Mouse (Mus musculus) kidney, postnatal 0 days (tissue): ENCODE data around the gene Gm28053. TPM values are rescaled to one million over a fixed set of nuclear protein-coding genes. Genes with fewer than 3 reads are reported as not detected.
A peak's percentile ranks its signal among the peaks of the same experiment; 100 is the strongest.

ENCODE experiments used
- ATAC-seq: fragments of 200-750 bp; cut with Nextera tagmentation; replicated peaks from 2 replicates; pipeline ENCODE4 v1.8.0; 2017; ENCODE audit warnings: low read depth, moderate number of reproducible peaks, moderate TSS enrichment, moderate library complexity; ENCODE audit not compliant: low FRiP score
- DNase-seq: peaks from one replicate; pipeline ENCODE4 v3.0.0-alpha.2; 2016; ENCODE audit warnings: low spot score
- H3K27ac ChIP-seq: fragments of 300-500 bp; sonication (generic); 2 replicates; pipeline ENCODE4 v1.5.1; 2014; ENCODE audit warnings: mild to moderate bottlenecking
- H3K27me3 ChIP-seq: fragments of 300-500 bp; sonication (generic); 2 replicates; pipeline ENCODE4 v1.6.1; 2014; ENCODE audit warnings: low read length, mixed read lengths; ENCODE audit not compliant: insufficient read depth
- H3K36me3 ChIP-seq: fragments of 300-500 bp; sonication (generic); 2 replicates; pipeline ENCODE4 v1.6.1; 2014; ENCODE audit warnings: low read length, mixed read lengths; ENCODE audit not compliant: insufficient read depth
- H3K4me1 ChIP-seq: fragments of 300-500 bp; sonication (generic); replicated peaks from 2 replicates; pipeline ENCODE4 v1.6.1; 2014; ENCODE audit warnings: antibody characterized with exemption, low read length, mixed read lengths; ENCODE audit not compliant: insufficient read depth
- H3K4me2 ChIP-seq: fragments of 300-500 bp; sonication (generic); 2 replicates; pipeline ENCODE4 v1.6.1; 2014; ENCODE audit warnings: mild to moderate bottlenecking, low read length, moderate library complexity, mixed read lengths
- H3K4me3 ChIP-seq: fragments of 300-500 bp; sonication (generic); replicated peaks from 2 replicates; pipeline ENCODE4 v1.5.1; 2014; ENCODE audit warnings: low read depth, low read length
- H3K9ac ChIP-seq: fragments of 300-500 bp; sonication (generic); 2 replicates; pipeline ENCODE4 v1.6.1; 2014; ENCODE audit warnings: low read depth, low read length
- H3K9me3 ChIP-seq: fragments of 300-500 bp; sonication (generic); replicated peaks from 2 replicates; pipeline ENCODE4 v1.6.1; 2016; ENCODE audit warnings: low read length, inconsistent platforms, mixed read lengths
- CTCF ChIP-seq: IDR thresholded peaks from 2 replicates; pipeline ENCODE4 v1.5.1; 2016; ENCODE audit warnings: antibody characterized with exemption, low read depth, mild to moderate bottlenecking, moderate library complexity
- WGBS: fragments of 180-500 bp; shearing (Covaris S2); extraction: QIAGEN DNeasy Blood & Tissue Kit; methylation state at CpG from one replicate; pipeline ENCODE4 v1.1.7; 2014; 5-methylcytosine and 5-hydroxymethylcytosine counted together
- polyA plus RNA-seq: library from polyadenylated mRNA; unstranded; fragments of >200 nt; fragmentation: Nextera tagmentation; extraction: Ambion mirVana; gene quantifications from 2 replicates; pipeline ENCODE4 v1.2.1, GENCODE M21; 2015

Gm28053 gene
- polyA plus RNA-seq, 1 experiment from 2014 or later, result 2.7 TPM

- DNase-seq, result no peak
- no peak for TF ChIP-seq CTCF
- no peaks in the 10 kb centered on the region; the same call in 1 of the 2 replicates for H3K4me1 ChIP-seq
Observed at GRCm38 (mm10) chr6:48737688-48738087, 19.3 kb downstream of the Gm28053 start.

GRCm38 (mm10) chr6:48738961-48739779 lies 20.8 kb downstream of the Gm28053 start, which contains the start of gene Gimap1:
Gene Gimap1 (plus strand): TSS chr6:48739054.
- DNase-seq (peak; percentile 21), ATAC-seq (no peak)
- Histone ChIP-seq H3K9me3 (no peaks in the 10 kb centered on the region), H3K4me1 (peaks cover 4% of the 10 kb centered on the region; the same call in 1 of the 2 replicates), H3K27me3 (no peaks in the 10 kb centered on the region), H3K27ac (peak within 1 kb of the TSS; percentile 43), H3K4me2 (peak within 1 kb of the TSS; percentile 41), H3K4me3 (peak within 1 kb of the TSS; percentile 8), H3K36me3 (no peaks in the 10 kb centered on the region), H3K9ac (0 out of 2 replicates have a peak within 1 kb of the TSS, but pooled peaks have one; percentile 10)
- TF ChIP-seq CTCF, result no peak
- WGBS, result 71% methylated on average over 15 of the region's 15 CpGs

More at GRCm38 (mm10) chr6:48737688-48738087, 19.3 kb downstream of the Gm28053 start:
- 94% methylated on average over 5 of the region's 5 CpGs for WGBS
- no peaks in the 10 kb centered on the region for H3K9me3 ChIP-seq
- H3K27me3 ChIP-seq, result no peaks in the 10 kb centered on the region
- no peak overlapping the region for H3K27ac ChIP-seq
- no peak overlapping the region for H3K4me3 ChIP-seq
- H3K36me3 ChIP-seq, result no peaks in the 10 kb centered on the region
- H3K9ac ChIP-seq, result no peak overlapping the region
- no peak overlapping the region for H3K4me2 ChIP-seq
- ATAC-seq, result no peak

GRCm38 (mm10) chr6:48739780-48740055 lies 21.3 kb downstream of the Gm28053 start:
- no peak for TF ChIP-seq CTCF
- Histone ChIP-seq H3K4me3 (peak overlapping the region; percentile 8; the same call in 1 of the 2 replicates), H3K27me3 (no peaks in the 10 kb centered on the region), H3K4me1 (peaks cover 4% of the 10 kb centered on the region; the same call in 1 of the 2 replicates), H3K9me3 (no peaks in the 10 kb centered on the region), H3K4me2 (peak overlapping the region; percentile 41), H3K9ac (no peak overlapping the region), H3K36me3 (no peaks in the 10 kb centered on the region), H3K27ac (peak overlapping the region; percentile 6; the same call in 1 of the 2 replicates)
- 84% methylated on average over 3 of the region's 3 CpGs for WGBS
- no peak for ATAC-seq
- no peak for DNase-seq

GRCm38 (mm10) chr6:48740501-48741169 lies 22.2 kb downstream of the Gm28053 start:
- Histone ChIP-seq H3K9me3 (no peaks in the 10 kb centered on the region), H3K4me3 (no peak overlapping the region), H3K4me2 (peak overlapping the region; percentile 41), H3K4me1 (peaks cover 4% of the 10 kb centered on the region; the same call in 1 of the 2 replicates), H3K9ac (no peak overlapping the region), H3K36me3 (no peaks in the 10 kb centered on the region), H3K27ac (peak overlapping the region; percentile 70), H3K27me3 (no peaks in the 10 kb centered on the region)
- no peak for DNase-seq
- TF ChIP-seq CTCF, result no peak
- whole genome bisulfite sequencing, result 64% methylated on average over 3 of the region's 3 CpGs
- ATAC-seq, result no peak

GRCm38 (mm10) chr6:48741273-48741672 lies 22.9 kb downstream of the Gm28053 start:
- Histone ChIP-seq H3K9ac (no peak overlapping the region), H3K36me3 (no peaks in the 10 kb centered on the region), H3K4me1 (peaks cover 4% of the 10 kb centered on the region; the same call in 1 of the 2 replicates), H3K4me3 (no peak overlapping the region), H3K9me3 (no peaks in the 10 kb centered on the region), H3K27ac (peak overlapping the region; percentile 70), H3K4me2 (peak overlapping the region; percentile 25; the same call in 1 of the 2 replicates), H3K27me3 (no peaks in the 10 kb centered on the region)
- ATAC-seq (no peak), DNase-seq (no peak)
- TF ChIP-seq CTCF, result no peak
- WGBS, result 31% methylated on average over 3 of the region's 3 CpGs

GRCm38 (mm10) chr6:48741711-48742206 lies 23.4 kb downstream of the Gm28053 start:
- 12% methylated on average over 9 of the region's 9 CpGs for WGBS
- Histone ChIP-seq H3K36me3 (no peaks in the 10 kb centered on the region), H3K9ac (no peak overlapping the region), H3K27me3 (no peaks in the 10 kb centered on the region), H3K9me3 (no peaks in the 10 kb centered on the region), H3K4me1 (peaks cover 4% of the 10 kb centered on the region; the same call in 1 of the 2 replicates), H3K4me2 (peak overlapping the region; percentile 87), H3K4me3 (no peak overlapping the region), H3K27ac (peak overlapping the region; percentile 70)
- DNase-seq (no peak), ATAC-seq (peak; percentile 56; the same call in 1 of the 2 replicates)
- TF ChIP-seq CTCF, result no peak
